In the genomic region with DNA sequence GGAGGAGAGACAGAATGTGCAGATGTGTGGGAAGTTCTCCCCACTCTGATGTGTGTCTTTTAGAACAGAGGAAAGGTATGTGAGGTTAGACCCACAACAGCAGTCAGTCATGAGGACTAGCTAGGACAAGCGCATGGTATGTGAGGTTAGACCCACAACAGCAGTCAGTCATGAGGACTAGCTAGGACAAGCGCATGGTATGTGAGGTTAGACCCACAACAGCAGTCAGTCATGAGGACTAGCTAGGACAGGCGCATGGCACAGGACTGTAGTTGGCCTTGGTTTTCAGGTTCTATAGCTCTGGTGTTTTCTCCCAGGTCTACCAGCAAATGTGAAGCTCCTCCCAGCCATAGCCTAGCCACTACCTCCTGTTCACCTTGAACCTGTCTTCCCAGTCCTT, we compare ENCODE assay signal across 7 mouse cellular contexts.
DNase-seq lines count a peak whose midpoint lies in the region; ATAC-seq and TF ChIP-seq lines count a peak whose summit lies in the region.
"Not testable (repeated sequence)": the region's sequence is repeated elsewhere in the genome, so short reads cannot be mapped to it uniquely, and the experiment has no call there.

No protein-coding gene starts in this region.

- intact Hi-C loops in left cerebral cortex, adult 2 months (cut with DNase I): loop anchor here (5.0 kb wide), 1 partner anchor 65 kb away; a partner anchor contains a TSS

- H3K4me2 ChIP-seq in embryonic facial prominence, embryonic 15.5 days (replicated peaks); hindbrain, embryonic 16.5 days (ENCODE audit: low read length); kidney, embryonic 16.5 days (replicated peaks; ENCODE audit: low read depth, low read length); lung, embryonic 15.5 days; midbrain, embryonic 12.5 days (replicated peaks): not testable (repeated sequence)

- TF ChIP-seq POLR2A in olfactory bulb, adult 2 months (IDR thresholded peaks at IDR 0.05; ENCODE audit: insufficient read depth, low read depth, low read length): not testable (repeated sequence)

- not testable (repeated sequence) for DNase-seq in left cerebral cortex, adult 2 months (ENCODE audit: extremely low spot score in 1 of 2, low spot score in 2 of 2)

- not testable (repeated sequence) for H3K27me3 ChIP-seq in embryonic facial prominence, embryonic 15.5 days; hindbrain, embryonic 16.5 days (replicated peaks; ENCODE audit: control insufficient read depth, insufficient read depth, low read length); kidney, embryonic 16.5 days (ENCODE audit: insufficient read depth, low read length); lung, embryonic 15.5 days; midbrain, embryonic 12.5 days

- not testable (repeated sequence) for H3K9me3 ChIP-seq in embryonic facial prominence, embryonic 15.5 days (replicated peaks); hindbrain, embryonic 16.5 days (ENCODE audit: control insufficient read depth, low read length); kidney, embryonic 16.5 days (ENCODE audit: low read length); lung, embryonic 15.5 days; midbrain, embryonic 12.5 days

- TF ChIP-seq CTCF in left cerebral cortex, adult 2 months (IDR thresholded peaks at IDR 0.05); olfactory bulb, adult 2 months (IDR thresholded peaks at IDR 0.05; ENCODE audit: insufficient read depth, low read depth, low read length): not testable (repeated sequence)

- 0 out of 2 replicates have a peak, but pooled peaks have one; percentile 34 for ATAC-seq in embryonic facial prominence, embryonic 15.5 days (ENCODE audit: insufficient number of reproducible peaks, low FRiP score, low TSS enrichment, low read depth)
- peak; percentile 58; the same call in 1 of the 2 replicates for ATAC-seq in hindbrain, embryonic 16.5 days
- ATAC-seq in kidney, embryonic 16.5 days (ENCODE audit: low FRiP score, low TSS enrichment): 0 out of 2 replicates have a peak, but pooled peaks have one; percentile 31
- peak; percentile 9; the same call in 1 of the 2 replicates for ATAC-seq in lung, embryonic 15.5 days (ENCODE audit: borderline replicate concordance, extremely low read depth, low FRiP score, low TSS enrichment)
- peak; percentile 38; the same call in 1 of the 2 replicates for ATAC-seq in midbrain, embryonic 12.5 days (ENCODE audit: low FRiP score, low read depth)

- H3K4me1 ChIP-seq in embryonic facial prominence, embryonic 15.5 days; hindbrain, embryonic 16.5 days (ENCODE audit: control insufficient read depth, insufficient read depth, low read depth, low read length); kidney, embryonic 16.5 days (ENCODE audit: insufficient read depth, low read length); lung, embryonic 15.5 days; midbrain, embryonic 12.5 days: not testable (repeated sequence)
- H3K4me1 ChIP-seq in olfactory bulb, adult 2 months (ENCODE audit: control insufficient read depth, insufficient read depth, low read length): peaks cover 13% of the 10 kb centered on the region

- H3K27ac ChIP-seq in embryonic facial prominence, embryonic 15.5 days (replicated peaks); hindbrain, embryonic 16.5 days (ENCODE audit: low read depth, low read length); kidney, embryonic 16.5 days (ENCODE audit: low read length); lung, embryonic 15.5 days; midbrain, embryonic 12.5 days (replicated peaks): not testable (repeated sequence)
- H3K27ac ChIP-seq in left cerebral cortex, adult 2 months: peak overlapping the region; percentile 70
- peak overlapping the region; percentile 64 for H3K27ac ChIP-seq in olfactory bulb, adult 2 months (ENCODE audit: insufficient read depth, low read depth, low read length)

- 92% methylated on average over 3 of the region's 3 CpGs for WGBS in embryonic facial prominence, embryonic 15.5 days
- 97% methylated on average over 3 of the region's 3 CpGs for WGBS in hindbrain, embryonic 16.5 days
- WGBS in kidney, embryonic 16.5 days: 97% methylated on average over 3 of the region's 3 CpGs
- 98% methylated on average over 3 of the region's 3 CpGs for WGBS in lung, embryonic 15.5 days
- 92% methylated on average over 3 of the region's 3 CpGs for WGBS in midbrain, embryonic 12.5 days
- 98% methylated on average over 3 of the region's 3 CpGs for WGBS in olfactory bulb, adult 2 months

- H3K9ac ChIP-seq in embryonic facial prominence, embryonic 15.5 days; hindbrain, embryonic 16.5 days (ENCODE audit: low read depth, low read length); kidney, embryonic 16.5 days (replicated peaks; ENCODE audit: low read length); lung, embryonic 15.5 days; midbrain, embryonic 12.5 days (replicated peaks): not testable (repeated sequence)

- H3K4me3 ChIP-seq in embryonic facial prominence, embryonic 15.5 days (replicated peaks); hindbrain, embryonic 16.5 days (ENCODE audit: low read length); kidney, embryonic 16.5 days (ENCODE audit: low read length); left cerebral cortex, adult 2 months; lung, embryonic 15.5 days; midbrain, embryonic 12.5 days; olfactory bulb, adult 2 months (ENCODE audit: insufficient read depth, low read depth, low read length): not testable (repeated sequence)

- not testable (repeated sequence) for H3K36me3 ChIP-seq in embryonic facial prominence, embryonic 15.5 days; hindbrain, embryonic 16.5 days (ENCODE audit: control insufficient read depth, insufficient read depth, low read length); kidney, embryonic 16.5 days (ENCODE audit: insufficient read depth, low read length)
- peaks cover 12% of the 10 kb centered on the region for H3K36me3 ChIP-seq in lung, embryonic 15.5 days
- H3K36me3 ChIP-seq in midbrain, embryonic 12.5 days: peaks cover 12% of the 10 kb centered on the region
